Mouse (Mus musculus) kidney, adult 18-20 months (tissue): ENCODE data around the gene Unc13b.
"Not testable (repeated sequence)": the region's sequence is repeated elsewhere in the genome, so short reads cannot be mapped to it uniquely, and the experiment has no call there.

Experiments used
- DNase-seq: peaks from one replicate; pipeline ENCODE4 v3.0.0; 2021

Unc13b gene

DNA sequence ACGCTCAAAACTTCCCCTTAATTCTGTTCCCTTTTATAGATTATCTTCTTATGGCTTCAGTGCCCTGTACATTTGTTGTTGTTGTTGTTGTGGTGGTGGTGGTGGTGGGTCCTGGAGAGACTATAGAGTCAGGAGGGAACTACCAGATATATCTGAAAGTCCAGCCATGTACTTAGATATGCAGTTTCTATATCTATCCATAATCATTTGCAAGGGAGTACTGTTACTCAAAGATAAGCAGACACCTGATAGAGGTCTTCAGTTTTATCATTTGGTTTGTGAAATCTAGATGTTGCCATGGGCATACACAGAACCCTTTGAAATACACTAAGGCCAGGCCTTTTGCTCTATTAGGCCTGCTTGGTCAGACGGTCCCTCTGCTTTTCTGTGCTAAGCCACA, 55.8 kb downstream of the Unc13b start:
- DNase-seq: no peak

DNA sequence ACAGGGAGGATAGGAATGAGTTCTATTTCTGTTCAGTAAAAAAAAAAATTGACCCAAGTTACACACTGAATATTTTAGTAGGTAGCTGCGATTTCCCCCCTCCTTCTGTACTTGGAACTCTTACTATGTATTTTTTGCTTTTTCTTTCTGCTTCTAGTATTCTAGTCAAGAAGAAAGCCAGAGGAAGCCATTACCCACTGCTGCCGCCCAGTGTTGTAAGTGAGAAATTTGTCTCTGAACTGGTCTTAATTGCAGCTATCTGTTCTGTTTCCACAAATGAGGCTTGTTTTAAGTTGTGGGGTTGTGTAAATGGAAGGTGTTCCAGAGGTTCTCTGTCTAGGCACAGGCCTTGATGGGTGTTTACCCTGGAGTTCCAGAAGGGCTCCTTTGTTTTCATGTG, 56.2 kb downstream of the Unc13b start:
- peak; percentile 54 for DNase-seq

DNA sequence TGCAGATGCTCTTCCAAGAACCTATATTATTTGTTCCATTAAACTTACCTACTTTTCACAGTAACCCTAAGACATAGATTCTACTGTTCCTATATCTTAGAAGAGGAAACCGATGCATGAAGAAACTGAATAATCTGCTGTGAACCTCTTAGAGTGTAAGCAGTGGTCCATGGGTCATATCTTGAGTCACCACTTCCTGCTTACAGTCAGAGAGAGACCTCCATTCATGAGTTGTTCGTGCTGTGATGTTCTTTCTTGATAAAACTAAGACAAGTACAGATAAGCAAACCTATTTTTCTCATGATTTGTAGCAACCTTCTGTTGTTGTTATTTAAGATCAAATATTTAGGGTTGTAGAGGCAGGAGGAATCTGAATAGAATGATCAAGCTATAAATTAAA, 57.5 kb downstream of the Unc13b start:
- no peak for DNase-seq

DNA sequence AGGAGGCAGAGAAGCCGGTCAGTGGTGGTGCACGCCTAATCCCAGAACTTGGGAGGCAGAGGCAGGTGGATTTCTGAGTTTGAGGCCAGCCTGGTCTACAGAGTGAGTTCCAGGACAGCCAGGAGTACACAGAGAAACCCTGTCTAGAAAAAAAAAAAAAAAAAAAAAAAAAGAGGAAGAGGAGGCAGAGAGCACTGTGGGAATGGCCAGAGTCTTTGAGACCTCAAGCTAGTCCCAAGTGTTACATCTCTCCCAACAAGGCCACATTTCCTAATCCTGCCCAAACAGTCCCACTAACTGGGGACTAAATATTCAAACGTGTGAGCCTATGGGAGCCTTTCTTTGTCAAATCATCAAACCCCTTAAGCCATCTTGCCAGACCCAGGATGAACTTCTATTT, 71.0 kb downstream of the Unc13b start:
- no peak for DNase-seq

DNA sequence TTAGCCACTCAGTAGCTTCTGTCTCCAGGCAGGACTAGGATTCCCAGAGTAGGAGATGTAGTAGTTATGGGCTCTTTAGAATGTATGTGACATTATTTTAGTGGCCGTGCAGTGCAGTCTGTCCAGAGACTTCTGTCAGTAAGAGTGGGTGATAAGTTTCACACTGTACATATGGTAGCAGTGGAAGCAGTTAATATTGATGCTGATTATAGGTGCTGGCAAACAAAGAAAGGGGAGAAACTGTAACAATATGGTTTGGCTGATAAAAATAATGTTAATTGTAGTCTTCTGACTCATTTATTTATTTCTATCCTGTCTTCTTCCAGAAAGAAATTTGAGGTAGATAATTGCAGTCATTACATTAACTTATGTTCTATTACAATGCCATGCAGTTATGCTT, 83.9 kb downstream of the Unc13b start:
- no peak for DNase-seq

DNA sequence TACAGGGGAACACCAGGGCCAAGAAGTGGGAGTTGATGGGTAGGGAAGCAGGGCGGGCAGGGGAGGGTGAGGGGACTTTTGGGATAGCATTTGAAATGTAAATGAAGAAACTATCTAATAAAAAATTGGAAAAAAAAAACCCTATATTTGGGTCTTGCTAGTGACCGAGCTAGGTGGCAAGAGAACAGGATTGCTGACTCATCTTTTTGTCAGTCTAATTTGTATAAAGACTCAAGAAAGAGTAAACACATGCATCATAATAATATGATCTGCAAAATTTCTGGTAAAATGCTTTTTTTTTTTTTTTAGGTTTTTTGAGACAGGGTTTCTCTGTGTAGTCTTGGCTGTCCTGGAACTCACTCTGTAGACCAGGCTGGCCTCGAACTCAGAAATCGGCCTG, 93.7 kb downstream of the Unc13b start:
- DNase-seq: not testable (repeated sequence)

DNA sequence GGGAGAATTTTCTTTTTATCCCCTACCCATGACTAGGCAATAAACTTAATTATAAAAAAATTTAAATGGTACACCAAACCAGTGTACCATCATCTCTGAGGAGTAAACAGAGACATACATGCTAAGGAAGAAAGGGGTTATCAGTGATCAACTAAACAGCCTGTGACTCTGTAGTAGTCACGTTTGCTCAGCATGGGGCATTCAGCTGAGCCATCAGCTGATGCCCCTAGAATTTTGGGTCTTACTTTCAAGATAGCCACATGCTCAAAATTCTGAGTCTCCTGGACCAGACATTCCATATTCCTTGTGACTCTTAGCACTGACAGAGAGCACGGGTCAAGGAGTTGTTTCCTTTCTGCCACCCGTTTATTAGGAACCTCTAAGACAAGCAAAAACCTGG, 101.3 kb downstream of the Unc13b start:
- DNase-seq: no peak

DNA sequence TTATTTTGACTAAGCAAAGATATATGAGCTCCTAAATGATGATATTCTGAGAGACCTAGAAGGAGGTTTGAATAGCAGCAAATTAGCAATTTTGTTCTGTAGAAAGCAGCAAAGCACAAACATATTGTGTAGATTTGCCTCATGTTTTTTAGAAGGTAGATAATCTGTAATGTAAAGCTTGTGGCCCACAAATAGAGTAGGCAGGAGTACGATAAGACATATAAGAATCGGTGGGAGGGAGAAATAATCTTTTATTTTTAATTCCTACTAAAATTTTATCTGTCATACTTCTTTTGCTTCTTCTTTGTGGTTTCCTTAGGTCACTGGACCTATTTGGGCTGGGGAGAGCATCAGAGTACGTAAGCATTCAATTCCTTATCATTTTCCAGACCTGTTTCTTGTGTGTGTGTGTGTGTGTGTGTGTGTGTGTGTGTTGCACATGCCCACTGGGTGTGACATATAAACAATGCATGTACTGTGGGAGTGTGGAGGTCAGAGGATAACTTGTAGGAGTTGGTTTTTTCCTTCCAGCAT, 102.4 kb downstream of the Unc13b start:
- DNase-seq: no peak

DNA sequence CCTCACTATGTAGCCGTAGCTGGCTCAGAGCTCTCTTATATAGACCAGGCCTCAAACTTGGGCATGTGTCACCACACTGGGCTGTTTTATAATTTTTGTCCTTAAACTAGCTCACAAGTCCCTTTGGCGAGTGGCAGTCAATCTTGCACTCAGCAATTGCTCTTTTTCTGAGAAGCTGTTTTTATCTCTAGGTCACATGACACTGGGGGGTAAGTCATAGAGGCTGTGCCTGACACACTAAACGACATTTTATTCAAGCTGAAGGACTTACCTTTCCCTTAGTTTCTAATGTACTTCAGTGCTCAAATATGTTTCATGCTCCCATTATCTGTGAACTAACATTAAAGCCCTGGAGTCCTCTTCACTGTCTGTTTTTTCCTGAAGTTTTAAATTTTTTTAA, 104.5 kb downstream of the Unc13b start:
- DNase-seq: no peak

DNA sequence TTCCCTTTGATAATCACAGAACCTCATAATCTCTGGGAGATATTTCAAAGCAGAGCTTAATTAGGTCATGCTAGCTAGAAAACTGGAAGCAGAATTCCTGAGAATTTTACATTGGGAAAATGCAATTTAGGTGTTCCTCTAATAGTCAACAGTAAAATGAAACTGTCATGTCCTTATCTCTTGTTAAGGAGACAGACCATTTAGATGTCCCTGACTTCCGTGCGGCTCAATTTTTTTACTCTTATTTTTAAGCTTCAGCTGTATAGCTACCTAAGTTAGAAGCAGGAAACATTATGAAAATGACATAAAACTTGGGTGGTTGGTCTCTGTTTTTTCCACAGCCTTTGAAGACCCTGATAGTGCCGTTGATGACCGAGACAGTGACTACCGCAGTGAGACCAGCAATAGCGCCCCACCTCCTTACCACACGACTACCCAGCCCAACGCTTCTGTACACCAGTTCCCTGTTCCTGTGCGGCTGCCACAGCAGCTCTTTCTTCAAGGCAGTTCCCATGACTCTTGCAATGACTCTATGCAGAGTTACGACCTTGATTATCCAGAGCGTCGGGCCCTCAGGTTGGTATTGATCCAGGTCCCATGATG, 106.8 kb downstream of the Unc13b start:
- DNase-seq: no peak

DNA sequence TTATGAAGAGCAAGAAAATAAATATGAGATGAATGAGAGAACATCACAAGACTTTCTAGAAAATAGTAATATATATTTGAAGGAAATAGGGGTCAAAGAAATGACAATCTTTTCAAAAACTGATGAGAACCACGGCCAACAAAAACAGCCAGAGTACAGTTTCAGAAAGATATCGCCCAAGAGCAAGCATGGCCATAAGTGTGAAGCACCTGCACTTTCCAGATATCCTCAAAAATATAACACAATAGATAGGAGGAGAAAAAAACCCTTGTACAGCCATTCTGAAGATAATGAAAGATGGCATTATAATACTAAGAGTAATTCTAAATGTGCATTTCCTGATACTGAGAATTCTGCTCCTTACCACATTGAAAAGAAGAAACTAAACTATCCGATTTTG, 111.3 kb downstream of the Unc13b start:
- DNase-seq: no peak

DNA sequence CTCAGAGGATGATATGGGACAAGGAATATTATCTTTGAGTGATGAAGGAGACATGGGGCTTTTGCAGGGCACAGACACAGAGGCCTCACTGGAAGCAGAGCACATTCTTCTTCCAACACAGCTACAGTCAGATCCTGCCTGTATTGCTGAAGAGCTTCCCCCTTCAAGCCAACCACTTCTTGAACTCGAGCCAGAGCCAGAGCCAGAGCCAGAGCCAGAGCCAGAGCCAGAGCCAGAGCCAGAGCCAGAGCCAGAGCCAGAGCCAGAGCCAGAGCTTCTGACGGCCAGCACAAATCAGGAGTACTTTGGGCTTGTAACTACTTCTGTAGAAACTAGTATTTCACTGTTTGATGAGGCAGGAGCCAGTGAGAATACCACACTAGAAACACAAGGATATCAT, 118.4 kb downstream of the Unc13b start:
- DNase-seq: no peak

DNA sequence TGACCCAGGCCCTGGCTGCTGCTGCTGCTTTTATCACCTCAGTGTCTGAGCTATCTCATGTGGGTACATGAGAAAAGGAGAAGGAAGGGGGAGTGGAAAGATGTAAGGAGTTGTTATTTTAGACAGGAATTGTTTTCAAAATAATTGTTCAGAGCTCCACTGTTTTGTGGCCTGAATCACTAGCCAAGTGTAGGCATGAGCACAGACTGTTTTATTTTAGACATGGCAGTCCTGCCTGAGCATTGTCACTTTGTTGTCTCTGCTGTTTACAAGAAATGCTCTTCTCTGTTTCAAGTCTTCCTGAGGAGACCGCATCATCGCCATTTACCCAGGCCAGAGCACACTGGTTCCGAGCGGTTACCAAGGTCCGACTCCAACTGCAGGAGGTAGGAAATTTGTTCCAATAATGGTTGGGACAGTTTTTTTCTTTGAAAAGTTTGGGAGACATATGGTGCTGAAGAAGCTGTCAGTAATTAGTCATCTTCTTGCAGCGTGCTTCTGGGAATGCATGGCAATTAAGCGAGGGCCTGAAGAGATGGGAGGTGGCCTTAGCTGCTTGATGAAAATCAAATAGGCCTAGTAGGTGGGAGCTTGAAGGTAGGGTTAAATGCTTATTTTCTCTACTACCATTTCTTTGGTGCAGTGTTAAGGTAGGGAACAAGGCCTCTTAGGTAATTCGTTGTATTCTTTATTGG, 123.9 kb downstream of the Unc13b start:
- DNase-seq: no peak

DNA sequence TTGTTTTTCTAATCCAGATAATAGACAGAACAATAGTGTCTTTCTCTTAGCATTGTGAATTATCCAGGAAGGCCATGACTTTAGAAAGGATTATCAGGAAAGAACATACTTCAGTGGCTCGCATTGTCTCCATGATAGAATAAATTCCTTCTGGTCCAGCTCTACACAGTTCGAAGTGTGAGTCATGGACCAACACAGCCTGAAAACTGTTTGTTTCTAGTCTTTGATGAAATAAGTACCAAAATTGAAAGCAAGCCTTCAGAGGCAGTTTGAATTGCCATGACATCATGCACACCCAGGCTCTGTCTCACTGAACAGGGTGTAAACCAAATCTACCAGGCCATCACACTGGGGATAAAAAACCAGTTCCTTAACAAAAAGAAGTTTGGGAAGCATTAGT, 128.7 kb downstream of the Unc13b start:
- no peak for DNase-seq

DNA sequence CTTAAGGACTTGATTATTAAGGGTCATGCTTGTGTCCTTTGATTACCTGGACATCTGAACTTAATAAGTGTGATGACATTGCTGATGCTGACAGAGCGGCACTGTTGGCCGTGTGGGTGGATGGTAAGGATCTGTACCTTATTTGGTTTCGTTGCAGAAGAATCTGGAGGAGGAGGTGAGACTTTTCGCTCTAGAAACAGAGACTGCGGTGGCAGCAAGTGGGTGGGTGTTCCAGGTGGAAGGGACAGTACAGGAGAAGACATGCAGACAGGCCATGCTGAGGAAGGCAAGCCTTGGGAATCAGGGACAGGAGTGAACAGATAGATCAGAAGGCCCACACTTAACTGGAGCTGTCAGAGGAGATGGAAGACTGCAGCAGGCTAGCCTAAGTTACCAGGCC, 130.6 kb downstream of the Unc13b start:
- no peak for DNase-seq

DNA sequence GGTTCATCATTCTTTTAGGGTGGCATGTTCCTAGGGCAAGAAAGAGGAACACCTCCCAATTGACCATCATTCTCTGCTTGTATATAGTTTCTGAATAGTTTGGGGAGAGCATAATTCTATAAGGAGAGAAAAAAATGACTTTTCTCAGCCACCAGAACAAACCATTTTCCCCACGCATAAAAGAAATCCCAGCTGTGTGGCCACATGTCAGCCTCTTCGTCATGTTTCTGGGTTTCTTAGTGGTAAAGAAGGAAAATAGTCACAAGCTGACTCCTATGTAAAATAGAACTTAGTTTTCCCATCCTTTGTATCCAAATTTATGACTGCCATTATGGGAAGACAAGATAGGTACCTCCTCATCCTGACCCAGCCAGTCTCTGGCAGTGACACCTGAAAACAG, 146.2 kb downstream of the Unc13b start:
- no peak for DNase-seq

DNA sequence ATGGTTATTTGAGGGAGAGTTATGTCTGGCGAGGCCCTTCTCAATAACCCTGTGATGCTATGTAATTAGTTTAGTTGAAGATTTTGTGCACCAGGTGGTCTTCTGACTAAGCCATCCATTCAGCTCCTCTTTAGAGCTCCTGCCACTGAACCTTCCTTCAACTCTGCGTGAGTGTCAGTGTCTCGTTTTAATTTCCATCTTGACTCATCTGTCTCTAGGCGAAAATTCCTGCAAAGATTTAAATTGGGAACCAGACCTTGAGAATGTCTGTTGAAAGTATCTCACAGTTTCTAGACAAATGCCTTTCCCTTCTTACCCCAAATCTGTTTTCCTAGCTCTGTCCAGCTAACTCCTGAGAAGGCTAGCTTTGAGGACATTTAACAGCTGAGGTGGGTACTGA, 146.8 kb downstream of the Unc13b start:
- no peak for DNase-seq

DNA sequence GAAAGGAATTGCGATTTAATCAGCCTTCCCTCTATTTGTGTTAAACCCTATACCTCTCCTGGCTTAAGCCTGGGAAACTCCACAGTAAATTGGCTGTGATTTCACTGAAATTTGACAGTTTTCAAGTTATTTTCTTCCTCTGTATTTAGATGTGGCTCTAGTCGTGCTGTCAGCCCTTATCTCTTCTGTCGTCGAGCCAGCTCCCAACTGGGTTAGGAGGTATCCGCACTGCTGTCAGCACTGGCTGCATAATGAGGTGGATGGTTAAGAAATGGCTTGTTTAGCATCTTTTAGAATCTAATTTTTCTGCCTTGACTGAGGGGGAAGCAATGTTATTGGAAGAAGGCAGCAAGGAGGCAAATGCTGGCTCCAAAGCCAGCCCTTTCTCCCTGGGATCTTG, 148.2 kb downstream of the Unc13b start:
- no peak for DNase-seq

DNA sequence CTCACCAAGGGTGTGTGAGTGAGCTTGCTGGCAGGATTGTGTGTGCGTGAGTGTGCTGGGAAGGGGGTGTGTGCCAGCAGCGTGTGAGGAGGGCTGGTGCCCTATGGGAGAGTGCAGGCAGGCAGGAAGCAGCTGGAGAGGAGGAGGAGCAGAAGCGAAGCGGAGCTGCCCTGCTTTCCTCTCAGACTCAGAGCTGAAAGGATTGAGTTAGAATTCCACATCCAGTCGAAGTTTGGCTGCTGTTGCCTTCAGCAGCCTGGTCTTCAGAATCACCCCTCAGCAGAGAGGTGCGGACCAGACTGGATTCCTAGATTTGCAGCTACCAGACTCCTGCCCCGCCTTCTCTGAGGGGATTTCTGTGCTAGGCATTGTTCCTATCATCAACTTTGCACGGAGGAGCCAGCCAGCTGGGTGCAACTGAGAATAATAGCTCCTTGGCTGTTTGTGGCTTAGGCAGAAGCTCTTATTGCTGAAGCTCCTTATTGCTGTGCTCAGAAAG, 150.4 kb downstream of the Unc13b start:
- no peak for DNase-seq

DNA sequence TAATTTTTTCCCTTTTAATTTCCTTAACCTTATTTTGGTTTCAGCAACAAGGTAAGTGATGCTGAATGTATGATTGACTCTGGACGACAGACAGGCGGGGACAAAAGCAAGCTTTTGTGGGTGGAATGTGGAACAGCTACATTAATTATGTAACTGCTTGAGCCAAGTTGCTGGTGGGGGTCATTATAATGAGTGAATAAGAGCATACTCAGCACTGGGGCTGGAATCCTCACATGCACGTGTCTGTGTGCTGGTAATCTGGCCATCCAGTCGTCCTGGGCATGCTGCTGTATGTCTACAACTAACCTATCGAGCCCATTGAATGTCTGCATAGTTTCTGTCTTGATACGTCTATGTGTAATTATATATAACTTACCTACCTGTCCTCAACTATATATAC, 150.9 kb downstream of the Unc13b start:
- DNase-seq: no peak

DNA sequence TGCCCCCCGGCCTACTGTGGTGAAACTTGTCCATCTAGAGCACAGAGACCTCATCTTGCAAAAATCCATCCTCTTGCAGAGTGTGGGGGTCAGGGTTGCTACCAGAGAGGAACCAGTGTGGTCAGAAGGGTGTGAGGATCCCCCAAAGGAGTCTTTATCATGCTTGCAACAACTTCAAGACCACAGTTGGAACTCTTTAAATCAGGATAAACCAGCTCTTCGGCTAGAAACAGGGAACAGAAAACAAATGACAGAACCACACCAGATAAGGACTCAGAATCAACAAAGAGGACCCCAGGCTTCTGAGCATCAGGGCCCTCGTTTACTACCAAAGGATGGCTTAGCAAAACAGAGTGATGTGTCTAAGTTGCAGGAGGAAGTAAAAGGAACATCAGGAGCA, 157.7 kb downstream of the Unc13b start:
- no peak for DNase-seq

DNA sequence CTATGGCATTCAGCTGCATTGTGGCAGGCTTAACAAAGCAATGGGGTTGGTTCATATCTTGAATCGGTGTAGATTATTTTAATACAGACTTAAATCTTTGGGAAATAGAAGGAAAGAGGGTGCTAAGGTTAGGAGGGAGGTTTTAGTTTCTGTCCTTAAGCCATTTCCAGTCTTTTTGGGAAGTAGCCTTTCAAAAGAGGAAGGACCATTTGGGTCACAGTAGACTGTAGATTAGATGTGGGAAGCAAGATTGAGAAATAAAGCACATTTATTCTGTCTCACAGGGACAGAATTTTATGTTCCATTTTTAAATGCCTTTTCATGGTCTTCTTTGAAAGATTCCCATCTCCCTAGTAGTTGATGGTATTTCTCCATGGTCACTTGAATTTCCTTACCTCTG, 159.2 kb downstream of the Unc13b start:
- DNase-seq: no peak

DNA sequence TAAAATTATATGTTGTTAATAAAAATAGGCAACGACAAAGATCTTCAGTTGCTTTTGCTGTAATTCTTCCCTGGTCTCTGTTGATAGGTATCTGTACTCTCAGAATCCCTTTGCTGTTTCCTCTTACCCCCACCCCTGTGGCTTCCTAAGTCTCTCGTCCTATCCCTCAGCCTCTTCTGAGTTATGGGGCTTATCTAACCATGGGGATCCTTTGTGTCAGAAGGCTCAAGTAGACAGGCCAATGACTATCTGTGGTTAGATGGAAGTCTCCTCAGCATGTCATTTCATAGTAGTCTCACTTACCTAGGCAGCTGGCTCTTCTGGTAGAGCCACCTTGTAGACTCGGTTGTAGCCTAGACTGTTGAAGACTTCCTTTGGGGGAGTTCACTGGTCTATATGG, 173.1 kb downstream of the Unc13b start:
- no peak for DNase-seq

DNA sequence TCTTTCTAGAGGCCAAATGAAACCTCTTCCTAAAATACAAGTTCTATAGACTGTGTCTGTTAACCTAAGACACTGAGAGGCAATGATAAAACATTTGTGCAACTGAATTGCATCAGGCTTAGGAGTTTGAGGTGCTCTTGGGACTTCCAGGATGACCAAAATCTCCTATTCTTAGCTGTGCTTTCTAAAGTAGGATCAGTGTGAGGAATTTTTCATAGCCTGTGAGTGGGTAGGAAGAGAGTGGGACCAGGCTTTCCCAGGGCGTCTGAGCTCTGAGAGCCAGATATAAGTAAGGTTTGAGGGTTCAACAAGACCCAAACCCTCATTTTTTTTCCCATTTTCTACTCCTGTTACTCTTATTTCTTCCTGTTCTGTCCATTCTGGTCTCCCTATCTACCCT, 174.2 kb downstream of the Unc13b start:
- no peak for DNase-seq

DNA sequence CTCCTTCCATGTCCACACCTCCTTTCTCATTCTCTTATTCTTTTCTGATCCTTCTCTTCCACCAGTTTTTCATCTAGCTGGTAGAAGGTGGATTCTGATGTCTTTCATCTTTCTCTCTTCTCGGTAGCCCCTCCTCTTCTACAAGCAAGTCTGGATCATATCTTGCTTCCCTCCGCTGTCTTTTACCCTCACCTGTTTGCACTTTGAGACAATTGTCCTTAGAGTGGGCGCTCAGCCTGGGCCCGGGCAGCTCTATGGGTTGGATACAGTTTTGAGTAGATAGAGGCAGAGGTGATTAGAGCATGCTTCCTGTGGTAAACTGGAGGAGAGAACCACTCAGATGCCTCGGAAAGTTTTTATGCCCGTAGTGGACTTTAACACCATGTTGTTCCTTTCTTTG, 174.7 kb downstream of the Unc13b start:
- no peak for DNase-seq
